Comparison of ENCODE assay signal across 10 mouse cellular contexts in genomic region chr8:45998228-45998627, GRCm38 (mm10). TPM values are rescaled to one million over a fixed set of nuclear protein-coding genes. Genes with fewer than 3 reads are reported as not detected.
DNase-seq lines count a peak whose midpoint lies in the region; ATAC-seq lines count a peak whose summit lies in the region.
"Had no signal": no experiment of that assay in that cellular context is flagged by ENCODE, and none has a peak within 500 bp of the region (broad histone marks: within the 10 kb centered on the region; RNA-seq: fewer than 3 reads in every experiment).

No protein-coding gene starts in this region.

- 64% methylated on average over 2 of the region's 2 CpGs for WGBS in heart, embryonic 14.5 days
- WGBS in lung, embryonic 16.5 days = 74% methylated on average over 2 of the region's 2 CpGs
- WGBS in hindbrain, embryonic 16.5 days = 89% methylated on average over 2 of the region's 2 CpGs
- 89% methylated on average over 2 of the region's 2 CpGs for WGBS in neural tube, embryonic 15.5 days

- H3K9ac ChIP-seq in heart, embryonic 14.5 days (ENCODE audit: low read length) = no peak overlapping the region
- 0 out of 2 replicates have a peak overlapping the region, but pooled peaks have one; percentile 13 for H3K9ac ChIP-seq in lung, embryonic 16.5 days (ENCODE audit: low read length)
- H3K9ac ChIP-seq in hindbrain, embryonic 16.5 days (ENCODE audit: low read depth, low read length) = no peak overlapping the region
- H3K9ac ChIP-seq in neural tube, embryonic 15.5 days (replicated peaks) = no peak overlapping the region

- peak overlapping the region; percentile 87 for H3K4me2 ChIP-seq in heart, embryonic 14.5 days (ENCODE audit: low read length)
- peak overlapping the region; percentile 40 for H3K4me2 ChIP-seq in lung, embryonic 16.5 days (ENCODE audit: low read depth, low read length)
- peak overlapping the region; percentile 39 for H3K4me2 ChIP-seq in hindbrain, embryonic 16.5 days (ENCODE audit: low read length)
- H3K4me2 ChIP-seq in neural tube, embryonic 15.5 days = peak overlapping the region; percentile 83

- DNase-seq in heart, postnatal 36 days = no peak
- DNase-seq in lung, postnatal 14 days = no peak
- no peak for DNase-seq in left cerebral cortex, adult 11 months (ENCODE audit: low spot score)
- DNase-seq: adrenal gland, postnatal 36 days; retina, postnatal 1 day had no signal

- H3K4me3 ChIP-seq in heart, embryonic 14.5 days (ENCODE audit: control insufficient read depth in 1 of 2, insufficient read depth in 1 of 2, low read depth in 1 of 2, low read length in 2 of 2) = peak overlapping the region in 1 of 2 experiments; percentile 53; a peak in 1 of 4 replicates
- H3K4me3 ChIP-seq in lung, embryonic 16.5 days (ENCODE audit: low read length) = peak overlapping the region; percentile 26
- H3K4me3 ChIP-seq in hindbrain, embryonic 16.5 days (ENCODE audit: low read length) = no peak overlapping the region
- H3K4me3 ChIP-seq in neural tube, embryonic 15.5 days (replicated peaks) = 0 out of 2 replicates have a peak overlapping the region, but pooled peaks have one; percentile 3

- H3K9me3 ChIP-seq in heart, embryonic 14.5 days (ENCODE audit: control insufficient read depth, low read length) = no peaks in the 10 kb centered on the region
- H3K9me3 ChIP-seq in lung, embryonic 16.5 days (ENCODE audit: control insufficient read depth, low read length) = no peaks in the 10 kb centered on the region
- no peaks in the 10 kb centered on the region for H3K9me3 ChIP-seq in hindbrain, embryonic 16.5 days (ENCODE audit: control insufficient read depth, low read length)
- no peaks in the 10 kb centered on the region for H3K9me3 ChIP-seq in neural tube, embryonic 15.5 days (replicated peaks)

- no peak for ATAC-seq in heart, embryonic 14.5 days (ENCODE audit: insufficient number of reproducible peaks, insufficient read depth, low FRiP score, low read depth)
- no peak for ATAC-seq in lung, embryonic 16.5 days (ENCODE audit: low read depth)
- no peak for ATAC-seq in hindbrain, embryonic 16.5 days
- ATAC-seq in neural tube, embryonic 15.5 days (ENCODE audit: low FRiP score) = no peak
- no peak for ATAC-seq in erythroid progenitor cell, adult 5-6 weeks (replicated peaks; ENCODE audit: low FRiP score, poor library complexity, severe bottlenecking)

- no peaks in the 10 kb centered on the region for H3K27me3 ChIP-seq in heart, embryonic 14.5 days (ENCODE audit: control insufficient read depth, insufficient read depth, low read length)
- H3K27me3 ChIP-seq in lung, embryonic 16.5 days (ENCODE audit: control insufficient read depth, insufficient read depth, low read depth, low read length) = no peaks in the 10 kb centered on the region
- H3K27me3 ChIP-seq in hindbrain, embryonic 16.5 days (replicated peaks; ENCODE audit: control insufficient read depth, insufficient read depth, low read length) = no peaks in the 10 kb centered on the region
- no peaks in the 10 kb centered on the region for H3K27me3 ChIP-seq in neural tube, embryonic 15.5 days (replicated peaks)

- no peak overlapping the region for H3K27ac ChIP-seq in heart, embryonic 14.5 days (replicated peaks in 1 of 2; ENCODE audit: control insufficient read depth in 1 of 2, insufficient read depth in 1 of 2, low read depth in 2 of 2, low read length in 2 of 2)
- no peak overlapping the region; the same call in 1 of the 2 replicates for H3K27ac ChIP-seq in lung, embryonic 16.5 days (ENCODE audit: low read length)
- H3K27ac ChIP-seq in hindbrain, embryonic 16.5 days (ENCODE audit: low read depth, low read length) = no peak overlapping the region
- no peak overlapping the region for H3K27ac ChIP-seq in neural tube, embryonic 15.5 days (replicated peaks)

- intact Hi-C loops in heart, postnatal 36 days (cut with DNase I) = loop anchor here (2.0 kb wide), 2 partner anchors 23 to 153 kb away; partner anchors contain the start of genes 1700029J07Rik, Cfap97 and Ufsp2

- peaks cover 3 to 5% of the 10 kb centered on the region in 2 experiments; a peak in 3 of 4 replicates for H3K4me1 ChIP-seq in heart, embryonic 14.5 days (ENCODE audit: control insufficient read depth in 2 of 2, insufficient read depth in 2 of 2, low read length in 2 of 2)
- H3K4me1 ChIP-seq in lung, embryonic 16.5 days (replicated peaks; ENCODE audit: control insufficient read depth, insufficient read depth, low read length) = peaks cover 5% of the 10 kb centered on the region; the same call in 1 of the 2 replicates
- H3K4me1 ChIP-seq in hindbrain, embryonic 16.5 days (ENCODE audit: control insufficient read depth, insufficient read depth, low read depth, low read length) = peaks cover 5% of the 10 kb centered on the region; the same call in 1 of the 2 replicates
- H3K4me1 ChIP-seq in neural tube, embryonic 15.5 days = peaks cover 14% of the 10 kb centered on the region

- H3K36me3 ChIP-seq in heart, embryonic 14.5 days (ENCODE audit: control insufficient read depth, insufficient read depth, low read length) = peaks cover 43% of the 10 kb centered on the region
- peaks cover 20% of the 10 kb centered on the region for H3K36me3 ChIP-seq in lung, embryonic 16.5 days (ENCODE audit: control insufficient read depth, insufficient read depth, low read length)
- H3K36me3 ChIP-seq in hindbrain, embryonic 16.5 days (ENCODE audit: control insufficient read depth, insufficient read depth, low read length) = peaks cover 13% of the 10 kb centered on the region
- H3K36me3 ChIP-seq in neural tube, embryonic 15.5 days = peaks cover 20% of the 10 kb centered on the region

RNA-seq across cellular contexts. Expression of gene Lrp2bp, which starts 0.9 kb away (rescaled TPM):
- 1.1 and 1.3 TPM in 2 replicates for polyA plus RNA-seq in heart, embryonic 14.5 days (2014; fragmentation: Nextera tagmentation; extraction: Ambion mirVana)
- under 1 TPM; 0.57 to 0.69 TPM for total RNA-seq in heart, postnatal 36 days (2021)
- polyA plus RNA-seq in lung, embryonic 16.5 days (2015; fragmentation: Nextera tagmentation; extraction: Ambion mirVana) = 0.80 and 1.2 TPM in 2 replicates
- 0.54 and 0.84 TPM in 2 replicates for polyA plus RNA-seq in hindbrain, embryonic 16.5 days (2015; fragmentation: Nextera tagmentation; extraction: Ambion mirVana)
- polyA plus RNA-seq in neural tube, embryonic 15.5 days (2015; fragmentation: Nextera tagmentation; extraction: Ambion mirVana) = 0.52 and 0.79 TPM in 2 replicates
- total RNA-seq in erythroid progenitor cell, adult 5-6 weeks (2015; ENCODE audit: low replicate concordance) = not detected in 2 replicates
- not detected in 2 replicates for total RNA-seq in erythroid progenitor cell, adult 5-6 weeks (2017; ENCODE audit: low replicate concordance)

RNA-seq across cellular contexts. Expression of gene Ankrd37, which starts 7.3 kb away (rescaled TPM):
- 13.4 and 17.7 TPM in 2 replicates for polyA plus RNA-seq in heart, embryonic 14.5 days (2014; fragmentation: Nextera tagmentation; extraction: Ambion mirVana)
- total RNA-seq in heart, postnatal 36 days (2021) = 10 to 100 TPM in 1 of 2 experiments, 1 to 10 TPM in 1; 5.3 to 13.4 TPM
- 37.0 and 56.6 TPM in 2 replicates for polyA plus RNA-seq in lung, embryonic 16.5 days (2015; fragmentation: Nextera tagmentation; extraction: Ambion mirVana)
- polyA plus RNA-seq in hindbrain, embryonic 16.5 days (2015; fragmentation: Nextera tagmentation; extraction: Ambion mirVana) = 37.3 and 44.0 TPM in 2 replicates
- 39.8 and 50.5 TPM in 2 replicates for polyA plus RNA-seq in neural tube, embryonic 15.5 days (2015; fragmentation: Nextera tagmentation; extraction: Ambion mirVana)
- 3.6 and 15.5 TPM in 2 replicates for total RNA-seq in erythroid progenitor cell, adult 5-6 weeks (2015; ENCODE audit: low replicate concordance)
- not detected in 2 replicates for total RNA-seq in erythroid progenitor cell, adult 5-6 weeks (2017; ENCODE audit: low replicate concordance)

RNA-seq across cellular contexts. Expression of gene Ufsp2, which starts 22.9 kb away (rescaled TPM):
- polyA plus RNA-seq in heart, embryonic 14.5 days (2014; fragmentation: Nextera tagmentation; extraction: Ambion mirVana) = 52.9 and 57.1 TPM in 2 replicates
- total RNA-seq in heart, postnatal 36 days (2021) = 10 to 100 TPM; 30.9 to 32.4 TPM
- polyA plus RNA-seq in lung, embryonic 16.5 days (2015; fragmentation: Nextera tagmentation; extraction: Ambion mirVana) = 82.7 and 90.7 TPM in 2 replicates
- polyA plus RNA-seq in hindbrain, embryonic 16.5 days (2015; fragmentation: Nextera tagmentation; extraction: Ambion mirVana) = 60.8 and 63.1 TPM in 2 replicates
- polyA plus RNA-seq in neural tube, embryonic 15.5 days (2015; fragmentation: Nextera tagmentation; extraction: Ambion mirVana) = 74.5 and 76.8 TPM in 2 replicates
- total RNA-seq in erythroid progenitor cell, adult 5-6 weeks (2015; ENCODE audit: low replicate concordance) = 22.7 and 27.2 TPM in 2 replicates
- total RNA-seq in erythroid progenitor cell, adult 5-6 weeks (2017; ENCODE audit: low replicate concordance) = 27.5 and 32.0 TPM in 2 replicates

RNA-seq across cellular contexts. Expression of gene 1700029J07Rik, which starts 23.2 kb away (rescaled TPM):
- polyA plus RNA-seq in heart, embryonic 14.5 days (2014; fragmentation: Nextera tagmentation; extraction: Ambion mirVana) = 2.4 and 2.8 TPM in 2 replicates
- total RNA-seq in heart, postnatal 36 days (2021) = under 1 TPM; 0.33 to 0.50 TPM
- 6.1 and 7.1 TPM in 2 replicates for polyA plus RNA-seq in lung, embryonic 16.5 days (2015; fragmentation: Nextera tagmentation; extraction: Ambion mirVana)
- polyA plus RNA-seq in hindbrain, embryonic 16.5 days (2015; fragmentation: Nextera tagmentation; extraction: Ambion mirVana) = 6.3 and 8.1 TPM in 2 replicates
- polyA plus RNA-seq in neural tube, embryonic 15.5 days (2015; fragmentation: Nextera tagmentation; extraction: Ambion mirVana) = 5.5 and 7.1 TPM in 2 replicates
- total RNA-seq in erythroid progenitor cell, adult 5-6 weeks (2015; ENCODE audit: low replicate concordance) = not detected in 2 replicates
- not detected in 2 replicates for total RNA-seq in erythroid progenitor cell, adult 5-6 weeks (2017; ENCODE audit: low replicate concordance)
